In genomic region chr17:83077737-83078600, GRCm38 (mm10) we compare ENCODE assay signal across 9 mouse cellular contexts.
DNase-seq lines count a peak whose midpoint lies in the region; ATAC-seq lines count a peak whose summit lies in the region.
"Had no signal": no experiment of that assay in that cellular context is flagged by ENCODE, and none has a peak within 500 bp of the region (broad histone marks: within the 10 kb centered on the region; RNA-seq: fewer than 3 reads in every experiment).

No protein-coding gene starts in this region.

- peaks cover 29% of the 10 kb centered on the region for H3K4me1 ChIP-seq in heart, embryonic 11.5 days (ENCODE audit: control insufficient read depth, insufficient read depth, low read length)

- H3K27ac ChIP-seq in heart, embryonic 11.5 days (ENCODE audit: low read depth, low read length): peak overlapping the region; percentile 64

- H3K4me2 ChIP-seq in heart, embryonic 11.5 days: peak overlapping the region; percentile 52

- WGBS in heart, embryonic 11.5 days (ENCODE audit: insufficient replicate concordance): 17% methylated on average over 17 of the region's 17 CpGs

- no peak for DNase-seq in heart, adult 8-10 months (ENCODE audit: low spot score)
- DNase-seq in adrenal gland, adult 8-10 months: peak; percentile 29
- DNase-seq in heart, postnatal 4 days: peak; percentile 34
- peak; percentile 37 for DNase-seq in lung, postnatal 10 days
- no peak for DNase-seq in urinary bladder, postnatal 14 days (ENCODE audit: low spot score)
- DNase-seq in left cerebral cortex, adult 18-20 months (ENCODE audit: low spot score in 2 of 2): no peak
- no peak for DNase-seq in ovary, adult 18-20 months (ENCODE audit: low spot score)

- no peaks in the 10 kb centered on the region for H3K36me3 ChIP-seq in heart, embryonic 11.5 days (ENCODE audit: control insufficient read depth, insufficient read depth, low read length)

- no peak overlapping the region; the same call in 1 of the 2 replicates for H3K4me3 ChIP-seq in heart, embryonic 11.5 days (ENCODE audit: low read depth, low read length)

- H3K27me3 ChIP-seq in heart, embryonic 11.5 days (ENCODE audit: control insufficient read depth, insufficient read depth, low read length): no peaks in the 10 kb centered on the region

- H3K9me3 ChIP-seq in heart, embryonic 11.5 days (replicated peaks; ENCODE audit: control insufficient read depth, low read length): no peaks in the 10 kb centered on the region; the same call in 1 of the 2 replicates

- 0 out of 2 replicates have a peak, but pooled peaks have one; percentile 22 for ATAC-seq in heart, embryonic 11.5 days (replicated peaks; ENCODE audit: insufficient number of reproducible peaks, low FRiP score, low TSS enrichment)
- ATAC-seq: CD4-positive, CD25-positive, alpha-beta regulatory T cell, adult 4 months had no signal

- H3K9ac ChIP-seq in heart, embryonic 11.5 days (ENCODE audit: low read depth, low read length): peak overlapping the region; percentile 44; the same call in 1 of the 2 replicates

Comparison
In these comparisons a context has a peak if more than half of its experiments do, and no peak if none do; other contexts are left out.
1. DNase-seq: peak in adrenal gland, adult 8-10 months (single experiment), heart, postnatal 4 days (single experiment) and lung, postnatal 10 days (single experiment); none in heart, adult 8-10 months (single experiment), urinary bladder, postnatal 14 days (single experiment), left cerebral cortex, adult 18-20 months (0 of 2) and ovary, adult 18-20 months (single experiment).